In genomic region chr3:32365546-32366245, GRCm38 (mm10) we compare ENCODE assay signal across 8 mouse cellular contexts. TPM values are rescaled to one million over a fixed set of nuclear protein-coding genes. Genes with fewer than 3 reads are reported as not detected.
DNase-seq lines count a peak whose midpoint lies in the region; ATAC-seq and TF ChIP-seq lines count a peak whose summit lies in the region.

TSS of gene Zmat3 (minus strand) at chr3:32366014.

- peaks cover 18% of the 10 kb centered on the region; the same call in 1 of the 2 replicates for H3K4me1 ChIP-seq in embryonic facial prominence, embryonic 13.5 days
- H3K4me1 ChIP-seq in limb, embryonic 14.5 days (ENCODE audit: control insufficient read depth, insufficient read depth, low read length): 0 out of 2 replicates have a peak, but pooled peaks cover 5% of the 10 kb centered on the region
- peaks cover 29% of the 10 kb centered on the region for H3K4me1 ChIP-seq in midbrain, embryonic 16.5 days (ENCODE audit: control insufficient read depth, insufficient read depth, low read length)
- peaks cover 6% of the 10 kb centered on the region for H3K4me1 ChIP-seq in spleen, adult 2 months (ENCODE audit: control insufficient read depth, insufficient read depth, insufficient read length)

- ATAC-seq in embryonic facial prominence, embryonic 13.5 days (ENCODE audit: insufficient number of reproducible peaks, insufficient read depth, low FRiP score, low TSS enrichment, low read depth): peak; percentile 34; the same call in 1 of the 2 replicates
- peak; percentile 73 for ATAC-seq in limb, embryonic 14.5 days (ENCODE audit: low FRiP score, low read depth)
- peak; percentile 90 for ATAC-seq in midbrain, embryonic 16.5 days

- 2% methylated on average over 38 of the region's 48 CpGs for WGBS in embryonic facial prominence, embryonic 13.5 days
- WGBS in limb, embryonic 14.5 days: 3% methylated on average over 28 of the region's 48 CpGs
- WGBS in midbrain, embryonic 16.5 days: 3% methylated on average over 31 of the region's 48 CpGs
- WGBS in spleen, adult 2 months: 2% methylated on average over 35 of the region's 48 CpGs

- no peak for TF ChIP-seq CTCF in spleen, adult 2 months (IDR thresholded peaks at IDR 0.05; ENCODE audit: extremely low read depth, insufficient read depth, insufficient read length, insufficient replicate concordance)

- H3K9ac ChIP-seq in embryonic facial prominence, embryonic 13.5 days: peak within 1 kb of the TSS; percentile 86
- peak within 1 kb of the TSS; percentile 85 for H3K9ac ChIP-seq in limb, embryonic 14.5 days (ENCODE audit: low read depth, low read length, severe bottlenecking)
- peak within 1 kb of the TSS; percentile 94 for H3K9ac ChIP-seq in midbrain, embryonic 16.5 days (ENCODE audit: low read depth, low read length)

- peak within 1 kb of the TSS; percentile 85 for H3K4me2 ChIP-seq in embryonic facial prominence, embryonic 13.5 days
- peak within 1 kb of the TSS; percentile 70 for H3K4me2 ChIP-seq in limb, embryonic 14.5 days (replicated peaks; ENCODE audit: low read depth, low read length, severe bottlenecking)
- H3K4me2 ChIP-seq in midbrain, embryonic 16.5 days (ENCODE audit: low read length): peak within 1 kb of the TSS; percentile 97

- TF ChIP-seq POLR2A in limb, embryonic 14.5 days (IDR thresholded peaks at IDR 0.05; ENCODE audit: borderline replicate concordance, extremely low read depth, insufficient read depth, insufficient read length): no peak
- TF ChIP-seq POLR2A in spleen, adult 2 months (IDR thresholded peaks at IDR 0.05; ENCODE audit: low read depth, low read length): no peak

- H3K9me3 ChIP-seq in embryonic facial prominence, embryonic 13.5 days: no peaks in the 10 kb centered on the region
- H3K9me3 ChIP-seq in limb, embryonic 14.5 days (ENCODE audit: control insufficient read depth, low read length): no peaks in the 10 kb centered on the region
- no peaks in the 10 kb centered on the region for H3K9me3 ChIP-seq in midbrain, embryonic 16.5 days (replicated peaks; ENCODE audit: control insufficient read depth, low read length, poor library complexity, severe bottlenecking)

- H3K27me3 ChIP-seq in embryonic facial prominence, embryonic 13.5 days: peaks cover 8% of the 10 kb centered on the region; the same call in 1 of the 2 replicates
- no peaks in the 10 kb centered on the region for H3K27me3 ChIP-seq in limb, embryonic 14.5 days (ENCODE audit: control insufficient read depth, insufficient read depth, low read length)
- no peaks in the 10 kb centered on the region for H3K27me3 ChIP-seq in midbrain, embryonic 16.5 days (ENCODE audit: control insufficient read depth, insufficient read depth, low read depth, low read length)
- no peaks in the 10 kb centered on the region; the same call in 1 of the 2 replicates for H3K27me3 ChIP-seq in spleen, adult 2 months (ENCODE audit: control insufficient read depth, insufficient read depth, low read length)

- DNase-seq in 3134 (ENCODE audit: extremely low read depth, insufficient read length, low spot score): peak; percentile 87
- DNase-seq in adrenal gland, postnatal 36 days: peak; percentile 93 to 94
- DNase-seq in heart, adult 8-10 months (ENCODE audit: low spot score): peak; percentile 86
- peak; percentile 83 for DNase-seq in kidney, adult 9 months
- peak; percentile 62 for DNase-seq in limb, embryonic 14.5 days (ENCODE audit: low spot score)
- DNase-seq in spleen, adult 2 months (ENCODE audit: low read depth in 1 of 2, low spot score in 2 of 2): peak; percentile 29 to 79

- no peaks in the 10 kb centered on the region for H3K36me3 ChIP-seq in embryonic facial prominence, embryonic 13.5 days
- no peaks in the 10 kb centered on the region for H3K36me3 ChIP-seq in limb, embryonic 14.5 days (ENCODE audit: control insufficient read depth, insufficient read depth, low read length)
- H3K36me3 ChIP-seq in midbrain, embryonic 16.5 days (ENCODE audit: control insufficient read depth, insufficient read depth, low read length): no peaks in the 10 kb centered on the region
- no peaks in the 10 kb centered on the region for H3K36me3 ChIP-seq in spleen, adult 2 months (ENCODE audit: control insufficient read depth, insufficient read depth, low read length)

- peak within 1 kb of the TSS; percentile 87 for H3K4me3 ChIP-seq in embryonic facial prominence, embryonic 13.5 days
- peak within 1 kb of the TSS; percentile 84 for H3K4me3 ChIP-seq in limb, embryonic 14.5 days (replicated peaks; ENCODE audit: low read length)
- peak within 1 kb of the TSS; percentile 97 for H3K4me3 ChIP-seq in midbrain, embryonic 16.5 days (ENCODE audit: low read depth, low read length)
- peak within 1 kb of the TSS; percentile 83 for H3K4me3 ChIP-seq in spleen, adult 2 months (ENCODE audit: extremely low read depth, insufficient read depth, insufficient read length)

- peak within 1 kb of the TSS; percentile 55 for H3K27ac ChIP-seq in embryonic facial prominence, embryonic 13.5 days
- peak within 1 kb of the TSS; percentile 46; the same call in 1 of the 2 replicates for H3K27ac ChIP-seq in limb, embryonic 14.5 days (replicated peaks; ENCODE audit: low read depth, low read length)
- H3K27ac ChIP-seq in midbrain, embryonic 16.5 days (ENCODE audit: low read length): peak within 1 kb of the TSS; percentile 95
- H3K27ac ChIP-seq in spleen, adult 2 months (ENCODE audit: insufficient read depth, low read length): no peak within 1 kb of the TSS

RNA-seq across cellular contexts. Expression of gene Zmat3, which starts in this region (rescaled TPM):
- 10 to 100 TPM; 19.1 to 22.3 TPM for total RNA-seq in adrenal gland, postnatal 36 days (2021)
- polyA plus RNA-seq in embryonic facial prominence, embryonic 13.5 days (2015; fragmentation: Nextera tagmentation; extraction: Ambion mirVana): 5.1 and 6.0 TPM in 2 replicates
- total RNA-seq in heart, adult 8-10 months (2022): 1 to 10 TPM; 5.9 to 8.9 (median 6.6) TPM
- 12.6 and 15.1 TPM in 2 replicates for polyA plus RNA-seq in limb, embryonic 14.5 days (2012; rRNA removed)
- polyA plus RNA-seq in limb, embryonic 14.5 days (2014; fragmentation: Nextera tagmentation; extraction: Ambion mirVana): 7.1 and 7.7 TPM in 2 replicates
- polyA plus RNA-seq in midbrain, embryonic 16.5 days (2015; fragmentation: Nextera tagmentation; extraction: Ambion mirVana): 6.3 and 6.5 TPM in 2 replicates
- 3.7 and 4.9 TPM in 2 replicates for polyA plus RNA-seq in spleen, adult 2 months (2012; rRNA removed)

Comparison
In these comparisons a context has a peak if more than half of its experiments do, and no peak if none do; other contexts are left out.
1. ATAC-seq: peak in every context shown above with its lines; median percentile 90 in midbrain, embryonic 16.5 days; 73 in limb, embryonic 14.5 days; 34 in embryonic facial prominence, embryonic 13.5 days.